Mouse (Mus musculus) thymus, postnatal 4 days (tissue): ENCODE measurements around the gene Sfpq.

ENCODE experiments used
- DNase-seq: peaks from one replicate; pipeline ENCODE4 v3.0.0; 2021

Sfpq gene

GRCm38 (mm10) chr4:127027228-127028190, 6.4 kb downstream of the Sfpq start:
- peak; percentile 51 for DNase-seq

GRCm38 (mm10) chr4:127037158-127037557, 16.0 kb downstream of the Sfpq start:
- DNase-seq: no peak

- no peak for DNase-seq
Measured at GRCm38 (mm10) chr4:127037908-127038827, 17.0 kb downstream of the Sfpq start.

DNA sequence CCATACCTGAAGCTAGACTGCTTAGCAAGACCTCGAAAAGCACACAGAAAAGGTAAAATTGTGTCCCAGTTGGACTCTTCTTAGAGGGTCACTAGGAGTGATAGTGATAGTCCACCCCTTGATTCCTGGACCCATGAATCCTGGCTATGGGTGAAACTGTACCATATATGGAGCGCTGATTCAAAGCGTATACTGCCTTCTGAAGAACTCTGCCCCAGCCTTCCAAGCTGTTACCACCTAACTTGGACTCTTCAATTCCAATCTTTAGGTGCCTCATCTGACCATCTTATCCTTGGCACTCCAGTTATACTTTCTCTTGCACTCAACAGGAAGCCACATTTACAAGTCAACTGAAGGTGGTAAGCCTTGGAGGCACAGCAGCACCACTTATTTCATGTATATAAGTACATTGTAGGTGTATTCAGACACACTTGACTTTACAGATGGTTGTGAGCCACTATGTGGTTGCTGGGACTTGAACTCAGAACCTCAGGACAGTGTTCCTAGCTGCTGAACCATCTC, 17.8 kb downstream of the Sfpq start:
- DNase-seq: no peak

DNA sequence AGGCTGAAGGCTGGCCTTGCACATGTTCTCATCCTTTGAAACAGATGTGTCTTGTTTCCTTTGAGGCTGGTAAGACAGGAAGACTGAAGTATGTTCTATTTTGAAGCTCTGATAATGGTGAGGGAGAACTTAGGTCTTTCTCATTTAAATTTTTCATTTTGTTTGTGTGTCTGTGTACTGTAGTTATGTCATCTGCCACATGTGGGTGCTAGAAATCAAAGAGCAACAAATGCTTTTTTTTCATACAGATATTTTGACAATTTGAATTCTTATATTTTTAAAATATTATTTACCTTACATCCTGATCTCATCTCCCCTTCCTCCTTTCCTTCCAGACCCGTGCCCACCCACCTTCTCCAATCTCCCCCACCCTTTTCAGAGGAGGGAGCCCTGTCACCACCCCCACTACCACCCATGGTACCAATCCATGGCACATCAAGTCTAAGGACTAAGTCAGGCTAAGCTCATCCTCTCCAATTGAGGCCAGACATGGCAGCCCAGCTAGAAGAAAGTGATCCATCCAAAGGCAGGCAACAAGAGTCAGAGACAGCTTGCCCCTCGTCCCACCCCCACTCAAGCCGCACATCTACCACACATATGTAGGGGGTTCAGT, 18.9 kb downstream of the Sfpq start:
- DNase-seq: no peak

DNA sequence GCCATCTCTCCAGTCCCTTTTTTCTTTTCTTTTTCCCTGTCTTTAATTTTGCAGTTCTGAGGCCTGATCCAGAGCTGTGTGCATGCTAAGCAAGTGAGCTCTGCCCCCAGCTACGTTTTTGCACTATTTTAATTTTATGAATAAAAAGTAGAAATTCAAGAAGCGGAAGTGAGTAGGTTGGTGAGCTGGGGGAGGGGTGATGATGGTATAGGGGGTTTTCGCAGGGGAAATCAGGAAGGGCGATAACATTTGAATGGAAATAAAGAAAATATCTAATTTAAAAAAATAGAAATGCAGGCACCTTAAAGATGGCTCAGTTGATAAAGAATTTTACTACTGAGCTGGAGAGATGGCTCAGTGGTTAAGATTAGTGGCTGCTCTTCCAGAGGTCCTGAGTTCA, 22.4 kb downstream of the Sfpq start:
- DNase-seq: no peak

DNA sequence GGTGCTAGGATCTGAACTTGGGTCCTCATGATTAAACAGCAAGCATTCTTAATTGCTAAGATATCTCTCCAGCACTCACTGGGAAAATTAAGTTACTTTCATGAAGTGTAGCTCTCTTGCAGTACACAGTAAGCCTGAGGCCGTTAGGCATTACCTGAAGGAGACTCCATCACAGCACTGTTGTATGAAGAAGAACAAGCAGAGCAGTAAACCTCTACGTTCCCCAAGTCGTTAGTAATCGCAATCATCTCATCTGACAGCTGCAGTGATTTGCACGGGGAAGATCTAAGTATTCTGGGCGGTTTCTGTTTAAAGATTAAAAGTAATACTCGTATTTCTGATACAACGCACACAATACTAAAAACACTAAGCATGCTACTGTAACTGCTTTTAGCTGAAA, 30.0 kb downstream of the Sfpq start:
- no peak for DNase-seq

DNA sequence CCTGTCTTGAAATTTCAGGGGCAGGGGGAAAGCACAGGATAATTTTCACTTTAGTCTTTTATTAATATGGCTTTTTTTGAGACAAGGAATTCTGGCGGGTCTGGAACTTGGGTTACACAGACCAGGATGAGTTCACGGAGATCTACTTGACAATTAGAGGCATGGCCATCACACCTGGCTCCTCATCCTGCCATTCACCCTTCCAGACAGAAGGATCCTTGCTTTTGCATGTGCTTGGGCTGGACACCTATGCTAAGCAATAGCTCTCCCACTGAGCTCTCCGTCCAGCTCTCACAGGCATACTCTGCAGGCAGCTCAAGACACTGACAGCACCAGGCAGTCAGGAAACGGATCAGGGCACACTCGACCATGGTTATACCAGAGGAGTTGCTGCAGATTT, 31.9 kb downstream of the Sfpq start:
- DNase-seq: no peak

GRCm38 (mm10) chr4:127054522-127055198, 33.5 kb downstream of the Sfpq start:
- no peak for DNase-seq

DNA sequence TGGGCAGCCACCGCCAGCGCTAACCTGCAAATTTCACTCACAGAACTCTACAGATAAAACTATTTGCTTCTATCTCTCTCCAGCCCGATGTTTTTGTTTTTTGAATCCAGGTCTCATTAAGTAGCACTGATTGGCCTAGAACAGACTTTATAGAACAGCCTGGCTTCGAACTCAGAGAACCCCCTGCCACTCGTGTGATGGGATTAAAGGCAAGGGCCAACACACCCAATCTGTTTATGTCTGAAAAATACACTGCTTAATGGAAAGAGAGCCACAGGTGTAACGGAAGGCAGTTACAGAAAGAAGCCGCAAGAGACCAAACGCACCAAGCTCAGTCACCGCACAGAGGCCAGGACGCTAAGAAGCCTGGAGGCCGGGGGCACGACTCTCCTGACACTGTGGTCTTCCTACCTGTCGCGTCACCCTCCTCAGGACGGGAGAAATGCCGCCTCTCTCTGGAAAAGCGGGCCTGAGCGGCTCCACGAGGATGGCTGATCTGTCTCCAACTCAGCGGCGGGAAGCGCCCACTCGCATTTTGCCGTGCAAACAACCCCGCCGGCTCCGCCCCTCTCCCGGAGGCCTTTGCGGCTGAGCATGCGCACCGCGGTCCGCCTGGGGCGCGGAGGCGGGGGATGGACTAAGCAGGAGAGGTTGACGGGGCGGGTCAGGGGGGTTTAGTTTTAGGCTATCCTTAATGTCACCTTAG, 39.6 kb downstream of the Sfpq start, which contains the start of gene Zmym1:
Zmym1 (minus strand) TSS at position 568 of the 706 bp plus-strand sequence.
- peak; percentile 97 for DNase-seq

- no peak for DNase-seq
Measured at GRCm38 (mm10) chr4:127064051-127064450, 42.9 kb downstream of the Sfpq start.

DNA sequence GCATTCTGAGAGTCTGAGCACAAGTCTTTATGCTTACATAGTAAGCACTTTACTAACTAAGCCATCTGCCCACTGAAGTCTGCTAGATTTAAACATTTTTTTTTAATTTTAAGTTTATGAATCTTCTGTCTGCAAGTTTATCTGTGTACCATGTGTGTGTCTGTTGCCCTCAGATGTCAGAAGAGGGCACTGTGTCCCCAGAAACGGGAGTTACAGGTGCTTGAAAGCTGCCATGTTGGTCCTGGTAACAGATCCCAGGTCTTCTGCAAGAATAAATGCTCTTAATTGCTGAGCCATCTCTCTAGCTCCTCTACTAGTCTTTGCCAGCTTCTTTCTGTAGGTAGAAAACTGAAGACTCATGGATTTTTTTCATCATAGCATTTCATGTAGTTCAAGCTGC, 53.8 kb downstream of the Sfpq start:
- no peak for DNase-seq

DNA sequence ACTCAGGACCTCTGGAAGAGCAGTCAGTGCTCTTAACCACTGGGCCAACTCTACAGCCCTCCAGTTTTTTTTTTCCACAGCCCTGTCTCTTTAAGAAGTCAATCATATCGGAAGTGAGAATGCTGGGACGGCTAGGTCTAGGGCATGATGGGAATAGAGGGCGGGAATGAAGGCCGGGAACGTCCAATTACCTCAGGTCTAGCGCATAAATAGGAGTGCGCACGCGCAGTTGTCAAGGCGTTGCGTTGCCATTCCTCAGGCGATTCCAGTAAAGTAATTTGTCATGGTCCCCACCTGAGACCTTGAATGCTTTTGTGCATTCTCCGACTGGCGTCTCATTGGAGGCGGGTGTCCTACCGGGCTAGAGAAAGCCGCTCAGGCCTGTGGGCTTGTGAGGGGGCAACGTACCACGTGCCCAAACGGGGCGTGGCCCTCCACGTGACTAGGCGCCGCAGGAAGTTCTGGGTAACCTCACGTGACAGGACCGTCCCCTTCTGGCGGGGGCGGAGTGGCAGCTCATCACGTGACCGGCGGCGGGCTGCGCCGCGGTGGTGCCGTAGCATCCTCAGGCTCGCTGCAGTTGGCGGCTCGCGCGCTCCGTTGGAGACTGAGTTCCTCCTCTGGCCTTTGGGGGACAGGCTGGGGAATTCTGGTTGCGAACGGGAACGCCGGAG, 55.9 kb downstream of the Sfpq start, which contains the start of gene Zmym6:
Zmym6 (plus strand) TSS at position 509 of the 674 bp plus-strand sequence.
- peak; percentile 96 for DNase-seq

- DNase-seq: no peak
Measured at GRCm38 (mm10) chr4:127080806-127081205, 59.7 kb downstream of the Sfpq start.

DNA sequence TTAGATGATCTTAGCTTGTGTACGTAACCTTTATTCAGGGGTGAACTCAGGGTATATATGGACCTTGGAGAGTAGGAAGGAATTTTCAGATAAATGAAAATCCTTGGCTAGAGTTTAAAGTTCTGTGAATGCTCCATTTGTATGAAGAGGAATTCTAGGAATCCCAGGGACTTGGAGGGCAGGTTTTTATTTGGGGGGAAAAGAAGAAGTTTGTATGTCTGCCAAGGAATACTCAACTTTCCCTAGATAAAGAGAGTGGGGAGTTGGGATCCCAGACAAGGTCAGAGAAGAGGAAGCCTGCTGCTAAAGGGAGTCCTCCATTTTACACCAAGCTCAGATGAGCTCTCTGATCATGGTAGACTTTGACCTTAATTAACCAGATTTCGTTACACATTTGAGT, 62.0 kb downstream of the Sfpq start:
- DNase-seq: no peak

DNA sequence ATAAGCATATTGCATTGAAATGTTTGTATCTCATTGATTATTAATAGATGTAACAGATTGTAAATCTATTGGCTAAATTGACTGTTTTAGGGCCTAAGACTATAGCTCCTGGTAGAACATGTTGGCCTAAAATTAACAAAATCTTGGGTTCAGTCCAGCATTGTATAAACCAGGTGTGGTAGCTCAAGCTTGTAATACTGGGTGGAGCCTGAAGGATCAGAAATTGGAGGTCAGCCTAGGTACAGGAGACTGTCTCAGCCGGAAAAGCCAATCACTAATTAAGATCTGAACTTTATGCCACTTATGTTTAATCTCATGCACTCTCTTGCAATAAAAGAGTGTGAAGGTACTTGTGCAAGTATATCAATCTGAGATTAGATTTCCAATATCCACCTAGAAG, 64.6 kb downstream of the Sfpq start:
- DNase-seq: no peak
